Mouse (Mus musculus): ENCODE results near the gene Nrxn2.

- TF ChIP-seq POLR2A (IDR thresholded peaks at IDR 0.05; ENCODE audit: low read depth, low read length) (no peak), CTCF (IDR thresholded peaks at IDR 0.05; ENCODE audit: borderline replicate concordance, insufficient read depth, low read length) (no peak)
These were observed 141.0 kb downstream of the Nrxn2 start for GRCm38 (mm10) chr19:6559576-6559975.

Measured in embryonic fibroblast, embryonic 13.5 days (primary cell).